Mouse (Mus musculus) forelimb bud, embryonic 11.5 days (tissue): ENCODE measurements at regions not wholly inside any gene's neighbourhood (a gene's known extent, or its start where the extent isn't known, plus 50 kb on each side); places are given as distances from the start of the nearest gene placed in this dataset.

Experiments used
- DNase-seq: peaks from one replicate; pipeline ENCODE4 v3.0.0-alpha.2; 2012; ENCODE audit warnings: low read depth, low spot score

DNA sequence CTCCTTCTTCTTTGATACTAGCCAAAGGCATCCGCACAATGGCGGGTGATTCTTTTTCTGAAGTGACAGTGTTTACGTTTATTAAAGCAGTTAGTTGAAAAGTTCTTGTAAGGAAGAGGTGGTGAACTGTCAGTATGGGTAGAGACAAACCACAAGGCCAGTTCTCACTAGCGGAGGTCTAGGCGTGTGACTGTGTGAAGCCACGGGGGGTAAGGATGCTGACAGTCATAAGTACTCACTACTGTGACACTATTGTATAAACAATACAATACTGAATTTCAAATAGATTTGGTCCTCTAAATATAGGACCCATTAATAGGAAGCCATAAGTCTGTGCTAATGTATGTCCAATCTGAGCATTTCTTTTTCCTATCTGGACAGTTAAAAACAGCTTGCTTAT lies 161.9 kb downstream of the Cxcl12 start:
- no peak for DNase-seq

DNA sequence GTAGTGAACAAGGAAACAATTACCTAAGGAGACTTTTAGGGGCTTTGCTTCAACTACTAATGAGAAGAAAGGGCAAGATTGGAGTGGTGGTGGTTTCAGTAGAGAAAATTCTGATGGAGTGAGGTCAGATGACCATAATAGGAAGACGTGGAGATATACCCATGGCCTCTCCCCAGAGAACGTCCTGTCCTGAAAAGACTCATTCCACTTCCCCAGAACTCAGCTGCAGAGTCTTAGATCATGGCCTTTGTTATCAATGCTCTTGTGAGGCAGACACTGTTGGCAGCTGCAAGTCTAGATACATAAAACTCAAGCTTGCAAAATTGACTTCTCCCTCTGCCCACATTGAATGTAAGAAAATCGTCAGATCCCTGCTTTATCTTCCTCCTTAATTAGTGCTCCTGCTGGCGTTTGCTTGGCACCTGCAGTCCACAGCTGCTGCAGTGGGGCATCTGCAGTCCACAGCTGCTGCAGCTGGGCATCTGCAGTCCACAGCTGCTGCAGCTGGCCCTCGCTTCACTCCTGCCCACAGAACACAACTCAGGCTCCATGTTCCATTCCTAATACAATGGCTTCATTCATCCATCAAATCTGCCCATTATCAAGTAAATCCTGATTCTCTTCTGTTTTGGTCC lies 162.5 kb downstream of the Cxcl12 start:
- no peak for DNase-seq

DNA sequence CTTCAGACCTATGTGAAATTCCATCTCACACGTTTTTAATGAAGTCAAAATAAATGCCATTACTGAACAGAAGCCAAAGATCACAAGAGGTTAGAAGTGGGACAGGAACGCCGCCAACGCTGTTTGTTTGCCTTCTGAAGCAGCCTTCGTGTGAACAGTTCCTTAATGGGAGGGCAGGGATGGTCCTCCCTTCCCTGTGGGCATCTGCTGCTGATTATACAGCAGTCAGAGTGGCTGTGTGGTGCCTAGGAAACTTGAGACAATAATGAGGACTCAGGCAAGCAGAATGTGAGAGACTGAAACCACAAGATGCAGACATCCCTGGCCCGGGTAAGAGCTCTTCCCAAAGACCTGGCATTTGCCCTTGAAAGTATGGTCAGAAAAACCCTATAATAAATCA lies 164.3 kb downstream of the Cxcl12 start:
- DNase-seq, result peak; percentile 57

- no peak for DNase-seq
Observed at GRCm38 (mm10) chr6:117342123-117342522, 173.8 kb downstream of the Cxcl12 start.

DNA sequence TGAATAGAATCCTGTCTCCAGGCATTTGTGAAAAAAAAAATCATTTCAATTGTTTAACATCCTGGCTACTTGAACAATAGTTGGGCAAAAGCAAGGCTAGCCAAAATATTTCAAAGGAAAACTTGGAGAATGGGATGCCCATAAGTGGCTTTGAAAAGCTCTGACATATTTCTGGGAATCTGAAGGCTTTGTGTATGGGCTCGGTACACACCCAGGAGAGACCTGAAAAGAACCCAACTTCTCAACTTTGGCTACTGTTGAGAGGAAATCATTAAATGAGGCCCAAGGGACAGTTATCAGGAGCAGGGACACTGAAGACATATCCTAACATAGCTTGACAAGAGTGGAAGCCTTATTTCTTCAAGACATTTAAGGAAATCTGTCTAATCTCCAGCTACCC lies 179.0 kb downstream of the Cxcl12 start:
- no peak for DNase-seq

- DNase-seq, result no peak
Observed at GRCm38 (mm10) chr6:117351846-117352245, 183.5 kb downstream of the Cxcl12 start.

DNA sequence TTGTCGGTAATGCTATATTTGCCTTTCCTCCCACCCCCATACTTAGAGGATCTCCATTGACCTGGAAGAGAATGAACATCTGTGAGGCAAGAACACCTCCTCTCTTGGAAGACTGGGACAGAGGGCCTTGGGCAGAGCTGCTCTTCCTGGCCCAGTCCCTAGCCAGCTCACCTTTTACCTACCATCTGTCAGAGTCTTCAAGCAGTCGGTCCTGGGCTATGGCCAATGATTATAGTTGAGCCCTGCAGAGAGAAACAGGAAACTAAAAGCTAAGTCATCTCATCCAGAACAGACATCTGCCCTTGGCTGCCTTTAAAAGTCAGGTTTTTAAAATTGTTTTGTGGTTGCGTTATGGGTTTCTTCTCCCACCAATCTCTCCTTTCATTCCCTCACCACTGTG lies 184.8 kb downstream of the Cxcl12 start:
- DNase-seq, result no peak

DNA sequence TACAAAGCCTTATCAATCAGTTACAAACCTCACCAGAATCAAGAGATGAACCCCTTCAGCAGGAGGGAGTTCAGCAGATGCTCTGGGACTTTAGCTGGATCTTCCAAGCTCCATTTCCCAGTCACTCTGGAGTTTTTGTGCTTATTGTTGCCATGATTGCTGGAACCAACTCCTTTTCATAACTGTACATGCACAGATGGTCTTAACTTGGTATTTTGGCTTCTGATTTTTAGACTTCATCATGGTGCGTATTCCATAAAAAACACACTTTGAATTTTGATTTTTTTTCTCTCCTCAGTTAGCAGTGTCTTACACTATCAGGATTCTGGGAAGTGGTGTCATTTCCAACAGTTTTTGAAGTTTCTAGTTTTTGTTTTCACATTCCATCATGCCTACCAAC lies 187.8 kb downstream of the Cxcl12 start:
- no peak for DNase-seq

GRCm38 (mm10) chr6:117359401-117359800 lies 191.1 kb downstream of the Cxcl12 start:
- no peak for DNase-seq

DNA sequence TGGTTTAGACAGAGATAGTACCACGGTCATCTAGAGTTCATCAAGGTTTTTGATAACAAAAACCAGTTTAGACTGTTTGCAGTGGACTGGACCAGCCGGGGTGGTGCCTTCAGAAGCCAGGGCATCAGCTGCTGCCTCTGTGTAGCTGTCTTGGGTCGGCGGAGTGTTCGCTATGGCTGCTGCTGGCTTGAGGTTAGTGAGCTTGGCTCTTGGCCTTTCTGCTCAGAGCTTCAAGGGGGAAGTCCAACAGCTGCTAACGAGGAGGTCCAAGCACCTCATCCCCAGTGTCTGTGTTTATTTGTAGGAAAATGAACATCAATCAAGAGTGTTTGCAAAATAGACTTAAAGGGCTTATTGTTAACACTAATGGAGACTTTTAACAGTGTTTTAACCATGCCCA lies 198.2 kb downstream of the Cxcl12 start:
- no peak for DNase-seq

GRCm38 (mm10) chr6:117375989-117376388 lies 207.7 kb downstream of the Cxcl12 start:
- no peak for DNase-seq

GRCm38 (mm10) chr6:117379904-117380303 lies 211.6 kb downstream of the Cxcl12 start:
- DNase-seq, result no peak

- DNase-seq, result no peak
Observed at GRCm38 (mm10) chr6:117390233-117390848, 222.0 kb downstream of the Cxcl12 start.

GRCm38 (mm10) chr6:117393480-117393879 lies 225.1 kb downstream of the Cxcl12 start:
- no peak for DNase-seq

DNA sequence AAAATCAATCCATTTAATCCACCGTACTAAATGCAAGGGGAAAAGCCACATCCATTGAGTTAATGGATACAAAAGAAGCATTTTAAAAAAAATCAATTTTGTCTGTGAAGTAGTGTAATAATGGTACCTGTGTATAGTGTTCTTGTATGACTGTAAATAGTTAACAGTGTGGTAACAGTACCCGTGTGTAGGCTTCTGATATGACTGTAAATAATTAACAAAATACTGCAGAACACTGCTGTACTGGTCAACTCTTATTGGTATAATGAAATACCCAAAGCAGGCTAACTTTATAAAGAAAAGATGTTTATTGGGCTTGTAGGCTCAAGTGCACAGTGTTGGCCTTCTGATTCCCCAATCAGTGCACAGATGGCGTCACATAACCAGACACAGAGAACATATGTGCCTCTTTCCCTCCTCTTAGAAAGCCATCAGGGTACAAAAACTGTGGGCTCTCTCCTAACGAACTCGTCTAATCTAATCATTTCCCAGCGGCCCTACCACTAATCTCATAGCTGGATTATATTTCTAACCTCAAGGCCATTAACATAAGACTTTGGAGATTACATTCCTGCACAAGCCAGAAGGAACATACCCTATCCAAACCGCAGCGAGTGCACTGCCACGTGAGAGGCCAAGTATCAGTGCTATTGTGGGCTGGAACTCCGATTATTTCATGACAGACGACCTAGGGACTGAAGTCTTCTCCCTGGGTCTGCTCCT lies 237.4 kb downstream of the Cxcl12 start:
- no peak for DNase-seq

- no peak for DNase-seq
Observed at GRCm38 (mm10) chr6:117406312-117406595, 237.9 kb downstream of the Cxcl12 start.

DNA sequence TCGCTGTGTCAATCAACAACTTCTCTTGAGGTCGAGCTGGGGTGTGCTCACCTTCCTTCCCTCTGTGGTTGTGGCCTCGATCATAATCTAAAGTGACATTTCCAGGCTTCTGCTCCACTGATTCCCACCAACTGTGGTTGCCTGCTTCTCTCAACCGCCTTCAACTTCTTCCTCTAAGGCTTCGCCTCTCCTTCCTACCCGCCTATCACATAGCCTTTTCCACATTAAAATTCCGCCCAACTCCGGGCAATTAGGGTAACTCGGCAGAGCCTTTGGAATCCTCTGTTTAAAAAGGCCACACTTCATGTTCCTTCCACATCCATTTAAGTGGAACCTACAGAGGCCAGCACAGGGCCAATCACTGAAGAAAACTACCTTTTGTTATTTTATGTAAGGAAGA lies 238.4 kb downstream of the Cxcl12 start:
- peak; percentile 75 for DNase-seq

DNA sequence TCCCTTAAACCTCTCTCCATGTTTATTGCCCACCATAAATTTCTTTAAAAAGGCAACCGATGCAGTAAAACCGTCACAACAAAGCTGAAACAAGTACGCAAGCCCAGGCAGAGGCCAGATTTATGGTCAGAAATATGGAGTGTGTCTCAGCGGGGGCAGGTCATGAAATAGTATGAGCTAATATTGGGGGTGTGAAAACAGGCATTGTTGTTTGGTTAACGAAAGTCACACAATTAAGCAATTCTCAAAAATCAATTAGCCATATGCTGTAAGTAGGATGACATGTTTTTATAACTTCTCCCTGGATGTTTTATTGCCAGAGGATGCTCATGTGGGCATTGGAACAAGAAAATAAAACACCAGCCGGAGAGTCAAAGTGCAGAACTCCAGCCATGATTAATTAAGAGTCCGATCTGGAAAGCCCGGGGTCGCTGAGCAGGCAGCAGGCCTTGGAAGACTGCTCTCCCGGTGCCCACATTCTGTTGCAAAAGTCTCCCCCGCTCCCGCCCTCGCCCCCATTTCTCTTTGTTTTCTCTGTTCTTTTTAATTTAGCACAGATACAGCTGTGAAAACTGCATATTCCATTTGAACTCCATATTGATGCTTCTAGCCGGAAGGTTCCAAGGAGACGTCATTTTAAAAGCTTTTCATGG lies 239.0 kb downstream of the Cxcl12 start:
- DNase-seq, result peak; percentile 91

DNA sequence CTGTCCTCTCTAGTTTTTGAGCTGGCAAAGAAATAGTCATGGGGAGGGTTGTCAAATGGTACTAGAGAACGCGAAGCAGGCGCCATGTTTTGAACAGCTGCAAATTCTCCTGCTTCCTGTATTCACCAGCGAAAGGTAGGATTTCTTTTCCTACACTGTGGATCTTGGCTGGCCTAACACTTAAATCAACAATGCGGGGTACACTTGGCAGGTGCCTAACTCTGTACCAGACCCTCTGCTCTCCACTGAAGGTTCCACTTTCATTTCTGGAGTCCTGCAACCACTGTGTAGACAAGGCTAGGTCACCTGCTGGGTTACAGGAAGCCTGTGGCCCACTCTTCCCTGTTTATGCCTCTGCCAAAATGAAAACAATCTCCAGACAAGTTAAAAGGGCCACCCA lies 239.6 kb downstream of the Cxcl12 start:
- DNase-seq, result peak; percentile 24

DNA sequence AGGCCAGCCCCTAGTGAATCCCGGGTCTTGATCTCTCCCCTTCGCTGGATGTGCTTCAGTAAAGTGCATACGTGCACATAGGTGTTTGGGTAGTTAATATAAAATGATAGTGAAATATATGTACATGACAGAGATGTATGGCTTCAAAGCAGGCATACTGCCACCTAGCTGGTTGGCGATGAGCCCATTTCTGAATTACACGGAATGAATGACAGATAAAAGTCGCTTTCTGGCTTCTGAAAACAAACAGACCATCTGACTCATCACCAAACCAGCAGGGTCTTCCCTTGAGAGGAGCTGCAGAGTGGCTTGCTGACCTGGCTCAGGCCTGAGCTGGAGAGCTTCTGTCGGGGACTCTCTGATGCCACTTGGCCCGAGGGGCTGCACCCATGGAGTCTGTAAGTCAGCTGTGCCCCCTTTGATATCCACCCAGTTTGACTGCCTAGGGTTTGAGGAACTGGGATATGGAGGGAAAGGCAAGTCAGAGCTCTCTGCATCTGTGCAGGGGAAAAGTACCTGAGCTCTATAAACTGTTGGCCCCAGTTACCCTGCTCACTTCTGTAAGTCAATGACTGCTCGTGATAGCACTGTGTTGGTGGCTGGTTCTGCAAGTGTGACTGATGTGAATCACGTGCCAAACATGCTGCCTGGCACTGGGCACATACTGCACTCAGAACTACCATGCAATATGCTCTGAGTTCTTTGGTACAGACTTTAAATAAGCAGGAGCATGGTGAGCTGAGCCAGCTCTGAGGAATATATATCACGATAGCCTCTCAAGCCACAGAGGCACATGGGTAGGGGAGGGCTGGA lies 240.8 kb downstream of the Cxcl12 start:
- no peak for DNase-seq

DNA sequence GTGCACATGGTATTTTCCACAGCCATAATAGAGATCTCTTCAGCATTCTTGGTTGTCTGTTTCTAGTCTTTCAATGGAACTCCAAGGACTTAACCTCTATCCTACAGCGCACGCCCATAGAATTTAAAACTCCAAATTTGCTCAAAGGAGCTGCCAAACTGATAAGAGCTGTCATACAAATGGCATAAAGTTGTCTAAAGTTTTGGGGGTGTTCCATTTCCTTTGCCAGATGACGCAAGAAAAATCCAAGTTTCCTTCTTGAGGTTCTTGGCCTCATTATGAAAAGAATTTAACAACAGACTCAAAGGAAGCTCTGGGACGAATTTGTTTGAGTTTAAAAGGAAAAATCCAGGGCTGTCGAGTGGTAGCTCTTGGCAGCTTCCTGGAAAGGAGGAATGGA lies 246.6 kb downstream of the Cxcl12 start:
- DNase-seq, result no peak

DNA sequence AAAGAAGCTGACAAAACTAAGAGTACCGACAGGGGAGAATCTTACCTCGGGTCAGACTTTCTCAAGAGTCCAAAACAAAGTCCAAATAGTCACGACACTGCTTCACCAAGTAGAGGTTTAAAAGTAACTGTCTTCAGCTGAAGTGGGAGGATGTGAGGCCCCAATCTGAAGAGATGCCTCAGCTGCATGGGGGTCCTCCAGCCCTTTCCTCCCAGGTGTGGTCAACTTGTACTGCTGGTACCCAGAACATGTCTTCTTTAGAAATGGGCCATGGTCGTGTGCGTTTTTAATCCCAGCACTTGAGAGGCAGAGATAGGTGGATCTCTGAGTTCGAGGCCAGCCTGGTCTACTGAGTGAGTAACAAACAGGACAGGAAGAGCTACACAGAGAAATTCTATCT lies 247.6 kb downstream of the Cxcl12 start:
- no peak for DNase-seq
